20 mouse cellular contexts compared by ENCODE assay signal in genomic region chr11:116001725-116002124, GRCm38 (mm10). TPM values are rescaled to one million over a fixed set of nuclear protein-coding genes. Genes with fewer than 3 reads are reported as not detected.
A peak's percentile ranks its signal among the peaks of the same experiment; 100 is the strongest.
DNase-seq lines count a peak whose midpoint lies in the region; ATAC-seq lines count a peak whose summit lies in the region.
"Had no signal": no experiment of that assay in that cellular context is flagged by ENCODE, and none has a peak within 500 bp of the region (broad histone marks: within the 10 kb centered on the region; RNA-seq: fewer than 3 reads in every experiment).

No protein-coding gene starts in this region.

- H3K4me1 ChIP-seq in forebrain, embryonic 10.5 days = peaks cover 52% of the 10 kb centered on the region
- peaks cover 25% of the 10 kb centered on the region for H3K4me1 ChIP-seq in forebrain, embryonic 11.5 days (replicated peaks; ENCODE audit: control insufficient read depth, insufficient read depth, low read length)
- peaks cover 36% of the 10 kb centered on the region for H3K4me1 ChIP-seq in heart, embryonic 10.5 days
- peaks cover 22% of the 10 kb centered on the region for H3K4me1 ChIP-seq in intestine, embryonic 16.5 days (ENCODE audit: control insufficient read depth, insufficient read depth, low read length)
- H3K4me1 ChIP-seq in intestine, embryonic 15.5 days (replicated peaks) = peaks cover 31% of the 10 kb centered on the region
- H3K4me1 ChIP-seq in midbrain, embryonic 11.5 days (ENCODE audit: control insufficient read depth, insufficient read depth, low read length) = peaks cover 11% of the 10 kb centered on the region
- H3K4me1 ChIP-seq in midbrain, embryonic 10.5 days = peaks cover 45% of the 10 kb centered on the region

- peaks cover 16% of the 10 kb centered on the region for H3K27me3 ChIP-seq in forebrain, embryonic 10.5 days (ENCODE audit: poor library complexity, severe bottlenecking)
- no peaks in the 10 kb centered on the region for H3K27me3 ChIP-seq in forebrain, embryonic 11.5 days (ENCODE audit: control insufficient read depth, insufficient read depth, low read length)
- H3K27me3 ChIP-seq in heart, embryonic 10.5 days (ENCODE audit: insufficient read depth, poor library complexity, severe bottlenecking) = peaks cover 19% of the 10 kb centered on the region; the same call in 1 of the 2 replicates
- H3K27me3 ChIP-seq in intestine, embryonic 16.5 days (replicated peaks; ENCODE audit: control insufficient read depth, insufficient read depth, low read length) = no peaks in the 10 kb centered on the region
- H3K27me3 ChIP-seq in intestine, embryonic 15.5 days (replicated peaks) = 0 out of 2 replicates have a peak, but pooled peaks cover 3% of the 10 kb centered on the region
- H3K27me3 ChIP-seq in midbrain, embryonic 11.5 days (ENCODE audit: control insufficient read depth, insufficient read depth, low read length) = 0 out of 2 replicates have a peak, but pooled peaks cover 3% of the 10 kb centered on the region
- peaks cover 32% of the 10 kb centered on the region for H3K27me3 ChIP-seq in midbrain, embryonic 10.5 days (ENCODE audit: low read depth, poor library complexity, severe bottlenecking)
- H3K27me3 ChIP-seq: Patski had no signal

- ATAC-seq in forebrain, embryonic 11.5 days (replicated peaks; ENCODE audit: low FRiP score) = no peak
- no peak for ATAC-seq in intestine, embryonic 16.5 days
- ATAC-seq in intestine, embryonic 15.5 days = no peak
- ATAC-seq in midbrain, embryonic 11.5 days (ENCODE audit: low FRiP score) = no peak
- ATAC-seq: activated CD4-positive, CD25-positive, alpha-beta regulatory T cell, adult 4 months; CD4-positive, CD25-positive, alpha-beta regulatory T cell, adult 4 months; Patski had no signal

- 0 out of 2 replicates have a peak overlapping the region, but pooled peaks have one; percentile 41 for H3K27ac ChIP-seq in forebrain, embryonic 10.5 days
- no peak overlapping the region for H3K27ac ChIP-seq in forebrain, embryonic 11.5 days (ENCODE audit: low read depth, low read length)
- no peak overlapping the region for H3K27ac ChIP-seq in heart, embryonic 10.5 days
- no peak overlapping the region for H3K27ac ChIP-seq in intestine, embryonic 16.5 days (ENCODE audit: low read length)
- no peak overlapping the region for H3K27ac ChIP-seq in intestine, embryonic 15.5 days
- H3K27ac ChIP-seq in midbrain, embryonic 11.5 days (ENCODE audit: low read depth, low read length) = no peak overlapping the region
- no peak overlapping the region for H3K27ac ChIP-seq in midbrain, embryonic 10.5 days (replicated peaks)

- no peak overlapping the region for H3K4me2 ChIP-seq in forebrain, embryonic 11.5 days (ENCODE audit: low read depth, low read length, severe bottlenecking)
- H3K4me2 ChIP-seq in intestine, embryonic 16.5 days (ENCODE audit: low read depth, low read length) = no peak overlapping the region
- H3K4me2 ChIP-seq in intestine, embryonic 15.5 days (replicated peaks) = no peak overlapping the region
- H3K4me2 ChIP-seq in midbrain, embryonic 11.5 days = no peak overlapping the region

- H3K9me3 ChIP-seq in forebrain, embryonic 10.5 days = no peaks in the 10 kb centered on the region; the same call in 1 of the 2 replicates
- no peaks in the 10 kb centered on the region for H3K9me3 ChIP-seq in forebrain, embryonic 11.5 days (ENCODE audit: control insufficient read depth, low read length)
- no peaks in the 10 kb centered on the region for H3K9me3 ChIP-seq in heart, embryonic 10.5 days
- H3K9me3 ChIP-seq in intestine, embryonic 16.5 days (ENCODE audit: control insufficient read depth, low read length) = no peaks in the 10 kb centered on the region
- H3K9me3 ChIP-seq in intestine, embryonic 15.5 days = no peaks in the 10 kb centered on the region
- H3K9me3 ChIP-seq in midbrain, embryonic 11.5 days (ENCODE audit: control insufficient read depth, low read length) = no peaks in the 10 kb centered on the region
- H3K9me3 ChIP-seq in midbrain, embryonic 10.5 days (replicated peaks) = no peaks in the 10 kb centered on the region

- 78% methylated on average over 6 of the region's 6 CpGs for WGBS in forebrain, embryonic 10.5 days
- WGBS in forebrain, embryonic 11.5 days = 74% methylated on average over 6 of the region's 6 CpGs
- 66% methylated on average over 6 of the region's 6 CpGs for WGBS in heart, embryonic 10.5 days
- WGBS in intestine, embryonic 16.5 days = 69% methylated on average over 6 of the region's 6 CpGs
- 71% methylated on average over 6 of the region's 6 CpGs for WGBS in intestine, embryonic 15.5 days
- 78% methylated on average over 6 of the region's 6 CpGs for WGBS in midbrain, embryonic 11.5 days
- 68% methylated on average over 6 of the region's 6 CpGs for WGBS in midbrain, embryonic 10.5 days

- peaks cover 4% of the 10 kb centered on the region for H3K36me3 ChIP-seq in forebrain, embryonic 10.5 days (replicated peaks)
- no peaks in the 10 kb centered on the region for H3K36me3 ChIP-seq in forebrain, embryonic 11.5 days (ENCODE audit: control insufficient read depth, insufficient read depth, low read length)
- H3K36me3 ChIP-seq in heart, embryonic 10.5 days = peaks cover 4% of the 10 kb centered on the region; the same call in 1 of the 2 replicates
- H3K36me3 ChIP-seq in intestine, embryonic 16.5 days (ENCODE audit: control insufficient read depth, insufficient read depth, low read length) = no peaks in the 10 kb centered on the region
- no peaks in the 10 kb centered on the region for H3K36me3 ChIP-seq in intestine, embryonic 15.5 days
- no peaks in the 10 kb centered on the region for H3K36me3 ChIP-seq in midbrain, embryonic 11.5 days (ENCODE audit: control insufficient read depth, insufficient read depth, low read length)
- peaks cover 3% of the 10 kb centered on the region; the same call in 1 of the 2 replicates for H3K36me3 ChIP-seq in midbrain, embryonic 10.5 days

- no peak overlapping the region for H3K9ac ChIP-seq in forebrain, embryonic 11.5 days (ENCODE audit: low read length)
- H3K9ac ChIP-seq in intestine, embryonic 16.5 days (ENCODE audit: low read depth, low read length) = peak overlapping the region; percentile 6; the same call in 1 of the 2 replicates
- H3K9ac ChIP-seq in intestine, embryonic 15.5 days = no peak overlapping the region
- no peak overlapping the region for H3K9ac ChIP-seq in midbrain, embryonic 11.5 days (ENCODE audit: low read length)

- no peak overlapping the region for H3K4me3 ChIP-seq in forebrain, embryonic 10.5 days
- no peak overlapping the region for H3K4me3 ChIP-seq in forebrain, embryonic 11.5 days (ENCODE audit: low read depth, low read length)
- no peak overlapping the region for H3K4me3 ChIP-seq in heart, embryonic 10.5 days
- H3K4me3 ChIP-seq in intestine, embryonic 16.5 days (ENCODE audit: low read length) = no peak overlapping the region
- H3K4me3 ChIP-seq in intestine, embryonic 15.5 days (replicated peaks) = no peak overlapping the region
- no peak overlapping the region for H3K4me3 ChIP-seq in midbrain, embryonic 11.5 days (ENCODE audit: low read depth, low read length)
- H3K4me3 ChIP-seq in midbrain, embryonic 10.5 days = no peak overlapping the region

- no peak for DNase-seq in forebrain, embryonic 10.5 days (ENCODE audit: extremely low spot score, low spot score)
- DNase-seq in forebrain, embryonic 11.5 days (ENCODE audit: low spot score) = no peak
- peak; percentile 88 for DNase-seq in heart, adult 11 months
- DNase-seq in heart, embryonic 10.5 days (ENCODE audit: low spot score) = no peak
- DNase-seq in midbrain, embryonic 11.5 days (ENCODE audit: low spot score, missing footprints) = peak; percentile 78
- DNase-seq in midbrain, embryonic 10.5 days (ENCODE audit: low spot score) = no peak
- DNase-seq: adrenal gland, adult 2 months; adrenal gland, adult 8-10 months; adrenal gland, postnatal 10 days; adrenal gland, postnatal 14 days; adrenal gland, postnatal 25 days; adrenal gland, postnatal 36 days; B cell, adult 2 months; cerebellum, adult 11 months; cerebellum, adult 11-12 months had no signal

RNA-seq across cellular contexts. Expression of gene Galk1, which starts 10.8 kb away (rescaled TPM):
- polyA plus RNA-seq in forebrain, embryonic 10.5 days (2016; fragmentation: Nextera tagmentation; extraction: Ambion mirVana) = 223 and 224 TPM in 2 replicates
- 142 and 151 TPM in 2 replicates for polyA plus RNA-seq in forebrain, embryonic 11.5 days (2014; fragmentation: Nextera tagmentation; extraction: Ambion mirVana)
- 202 and 273 TPM in 2 replicates for polyA plus RNA-seq in heart, embryonic 10.5 days (2016; fragmentation: Nextera tagmentation; extraction: Ambion mirVana)
- polyA plus RNA-seq in intestine, embryonic 16.5 days (2015; fragmentation: Nextera tagmentation; extraction: Ambion mirVana) = 360 and 389 TPM in 2 replicates
- 274 and 302 TPM in 2 replicates for polyA plus RNA-seq in intestine, embryonic 15.5 days (2015; fragmentation: Nextera tagmentation; extraction: Ambion mirVana)
- polyA plus RNA-seq in midbrain, embryonic 11.5 days (2014; fragmentation: Nextera tagmentation; extraction: Ambion mirVana) = 82.5 and 93.4 TPM in 2 replicates
- polyA plus RNA-seq in midbrain, embryonic 10.5 days (2016; fragmentation: Nextera tagmentation; extraction: Ambion mirVana) = 161 and 210 TPM in 2 replicates

RNA-seq across cellular contexts. Expression of gene H3f3b, which starts 26.0 kb away (rescaled TPM):
- 1,610 and 1,612 TPM in 2 replicates for polyA plus RNA-seq in forebrain, embryonic 10.5 days (2016; fragmentation: Nextera tagmentation; extraction: Ambion mirVana)
- polyA plus RNA-seq in forebrain, embryonic 11.5 days (2014; fragmentation: Nextera tagmentation; extraction: Ambion mirVana) = 1,836 and 1,931 TPM in 2 replicates
- 684 and 1,078 TPM in 2 replicates for polyA plus RNA-seq in heart, embryonic 10.5 days (2016; fragmentation: Nextera tagmentation; extraction: Ambion mirVana)
- polyA plus RNA-seq in intestine, embryonic 16.5 days (2015; fragmentation: Nextera tagmentation; extraction: Ambion mirVana) = 1,239 and 1,387 TPM in 2 replicates
- polyA plus RNA-seq in intestine, embryonic 15.5 days (2015; fragmentation: Nextera tagmentation; extraction: Ambion mirVana) = 1,398 and 1,618 TPM in 2 replicates
- 1,982 and 2,171 TPM in 2 replicates for polyA plus RNA-seq in midbrain, embryonic 11.5 days (2014; fragmentation: Nextera tagmentation; extraction: Ambion mirVana)
- 1,512 and 1,693 TPM in 2 replicates for polyA plus RNA-seq in midbrain, embryonic 10.5 days (2016; fragmentation: Nextera tagmentation; extraction: Ambion mirVana)

RNA-seq across cellular contexts. Expression of gene Itgb4, which starts 27.2 kb away (rescaled TPM):
- polyA plus RNA-seq in forebrain, embryonic 10.5 days (2016; fragmentation: Nextera tagmentation; extraction: Ambion mirVana) = 0.47 and 0.63 TPM in 2 replicates
- polyA plus RNA-seq in forebrain, embryonic 11.5 days (2014; fragmentation: Nextera tagmentation; extraction: Ambion mirVana) = 0.57 and 0.72 TPM in 2 replicates
- polyA plus RNA-seq in heart, embryonic 10.5 days (2016; fragmentation: Nextera tagmentation; extraction: Ambion mirVana) = 0.67 and 1.1 TPM in 2 replicates
- 11.9 and 15.2 TPM in 2 replicates for polyA plus RNA-seq in intestine, embryonic 16.5 days (2015; fragmentation: Nextera tagmentation; extraction: Ambion mirVana)
- polyA plus RNA-seq in intestine, embryonic 15.5 days (2015; fragmentation: Nextera tagmentation; extraction: Ambion mirVana) = 7.9 and 10.0 TPM in 2 replicates
- 0.23 and 0.25 TPM in 2 replicates for polyA plus RNA-seq in midbrain, embryonic 11.5 days (2014; fragmentation: Nextera tagmentation; extraction: Ambion mirVana)
- 0.63 and 0.67 TPM in 2 replicates for polyA plus RNA-seq in midbrain, embryonic 10.5 days (2016; fragmentation: Nextera tagmentation; extraction: Ambion mirVana)
- polyA plus RNA-seq: activated CD4-positive, CD25-positive, alpha-beta regulatory T cell, adult 4 months; CD4-positive, CD25-positive, alpha-beta regulatory T cell, adult 4 months had no signal

RNA-seq across cellular contexts. Expression of gene Unk, which starts 28.4 kb away (rescaled TPM):
- polyA plus RNA-seq in forebrain, embryonic 10.5 days (2016; fragmentation: Nextera tagmentation; extraction: Ambion mirVana) = 48.4 and 48.9 TPM in 2 replicates
- 40.7 and 48.5 TPM in 2 replicates for polyA plus RNA-seq in forebrain, embryonic 11.5 days (2014; fragmentation: Nextera tagmentation; extraction: Ambion mirVana)
- 33.3 and 37.1 TPM in 2 replicates for polyA plus RNA-seq in heart, embryonic 10.5 days (2016; fragmentation: Nextera tagmentation; extraction: Ambion mirVana)
- polyA plus RNA-seq in intestine, embryonic 16.5 days (2015; fragmentation: Nextera tagmentation; extraction: Ambion mirVana) = 22.9 and 24.4 TPM in 2 replicates
- 25.7 and 27.4 TPM in 2 replicates for polyA plus RNA-seq in intestine, embryonic 15.5 days (2015; fragmentation: Nextera tagmentation; extraction: Ambion mirVana)
- polyA plus RNA-seq in midbrain, embryonic 11.5 days (2014; fragmentation: Nextera tagmentation; extraction: Ambion mirVana) = 23.4 and 24.1 TPM in 2 replicates
- 46.4 and 52.2 TPM in 2 replicates for polyA plus RNA-seq in midbrain, embryonic 10.5 days (2016; fragmentation: Nextera tagmentation; extraction: Ambion mirVana)

Comparison
In these comparisons a context has a peak if more than half of its experiments do, and no peak if none do; other contexts are left out.
1. DNase-seq: peak in heart, adult 11 months (single experiment) and midbrain, embryonic 11.5 days (single experiment); none in forebrain, embryonic 10.5 days (single experiment), forebrain, embryonic 11.5 days (single experiment), heart, embryonic 10.5 days (single experiment) and midbrain, embryonic 10.5 days (single experiment).